Mouse (Mus musculus) MEL (cell line): Measurements from ENCODE around the gene Armc7. TPM values are rescaled to one million over a fixed set of nuclear protein-coding genes. Genes with fewer than 3 reads are reported as not detected.
A peak's percentile ranks its signal among the peaks of the same experiment; 100 is the strongest.

ENCODE experiments used
- DNase-seq: peaks from one replicate; pipeline ENCODE4 v3.0.0; 2011; ENCODE audit warnings: low read depth, low spot score
- H3K27ac ChIP-seq: 2 replicates; pipeline ENCODE4 v1.5.1; 2012; ENCODE audit warnings: low read depth, mild to moderate bottlenecking, control low read depth, low read length, moderate library complexity; ENCODE audit not compliant: control insufficient read depth
- H3K27me3 ChIP-seq, 2 experiments: fragments of 150-350 bp in 1 of 2; sonication (generic) in 1 of 2; 2 replicates each; pipeline ENCODE4 v1.6.1; 2012; ENCODE audit warnings: low read length in 2 of 2, mild to moderate bottlenecking in 2 of 2, improper control_type of control experiment in 1 of 2, moderate library complexity in 1 of 2; ENCODE audit not compliant: insufficient read depth in 2 of 2, control insufficient read depth in 1 of 2
- H3K36me3 ChIP-seq, 2 experiments: 2 replicates each; pipeline ENCODE4 v1.6.1; 2012 to 2014; ENCODE audit warnings: low read length in 2 of 2, improper control_type of control experiment in 1 of 2, inconsistent platforms in 1 of 2, mild to moderate bottlenecking in 1 of 2; ENCODE audit not compliant: insufficient read depth in 2 of 2, control insufficient read depth in 1 of 2
- H3K4me1 ChIP-seq, 2 experiments: fragments of 150-350 bp in 1 of 2; sonication (generic) in 1 of 2; 2 replicates each; pipeline ENCODE4 v1.6.1; 2012; ENCODE audit warnings: low read length in 2 of 2, improper control_type of control experiment in 1 of 2, mild to moderate bottlenecking in 1 of 2; ENCODE audit not compliant: insufficient read depth in 2 of 2, control insufficient read depth in 1 of 2
- H3K4me3 ChIP-seq, 2 experiments: fragments of 150-350 bp in 1 of 2; sonication (generic) in 1 of 2; 2 replicates each; pipeline ENCODE4 v1.5.1; 2012; ENCODE audit warnings: low read depth in 2 of 2, low read length in 2 of 2, mild to moderate bottlenecking in 2 of 2, moderate library complexity in 2 of 2, control low read depth in 1 of 2, improper control_type of control experiment in 1 of 2; ENCODE audit not compliant: control insufficient read depth in 1 of 2, insufficient read depth in 1 of 2
- H3K79me2 ChIP-seq: 2 replicates; pipeline ENCODE4 v1.6.1; 2012; ENCODE audit warnings: mild to moderate bottlenecking, low read length, moderate library complexity; ENCODE audit not compliant: control insufficient read depth, poor library complexity, insufficient read depth
- H3K9ac ChIP-seq: 2 replicates; pipeline ENCODE4 v1.6.1; 2012; ENCODE audit warnings: low read depth, mild to moderate bottlenecking, control low read depth, low read length, moderate library complexity; ENCODE audit not compliant: control insufficient read depth, poor library complexity, severe bottlenecking
- H3K9me3 ChIP-seq: fragments of 150-350 bp; sonication (generic); replicated peaks from 2 replicates; pipeline ENCODE4 v1.6.1; 2012; ENCODE audit warnings: mild to moderate bottlenecking, low read length, improper control_type of control experiment, moderate library complexity; ENCODE audit not compliant: insufficient read depth
- CHD2 ChIP-seq: IDR thresholded peaks from 2 replicates; pipeline ENCODE4 v1.6.1; 2011; ENCODE audit warnings: low read length, improper control_type of control experiment
- CTCF ChIP-seq, 3 experiments: IDR thresholded peaks in 2 of 3; conservative IDR thresholded peaks in 1 of 3; 2 replicates each; pipeline ENCODE4 v1.5.1; 2011 to 2012; ENCODE audit warnings: low read length in 3 of 3, low read depth in 2 of 3, mild to moderate bottlenecking in 2 of 3, improper control_type of control experiment in 1 of 3, inconsistent platforms in 1 of 3, mixed read lengths in 1 of 3, moderate library complexity in 1 of 3; ENCODE audit not compliant: control insufficient read depth in 1 of 3, insufficient read depth in 1 of 3, poor library complexity in 1 of 3, severe bottlenecking in 1 of 3
- ELF1 ChIP-seq: IDR thresholded peaks from 2 replicates; pipeline ENCODE4 v1.6.1; 2014; ENCODE audit warnings: low read depth, mild to moderate bottlenecking, inconsistent platforms, low read length, improper control_type of control experiment, moderate library complexity
- GABPA ChIP-seq: IDR thresholded peaks from 2 replicates; pipeline ENCODE4 v1.6.1; 2012; ENCODE audit warnings: low read depth, mild to moderate bottlenecking, inconsistent platforms, low read length, improper control_type of control experiment, moderate library complexity
- GATA1 ChIP-seq: IDR thresholded peaks from 2 replicates; pipeline ENCODE4 v1.6.1; 2011; ENCODE audit warnings: low read depth, low read length, improper control_type of control experiment
- MAFK ChIP-seq: IDR thresholded peaks from 2 replicates; pipeline ENCODE4 v1.6.1; 2011; ENCODE audit warnings: low read depth, mild to moderate bottlenecking, low read length, improper control_type of control experiment, borderline replicate concordance
- MEF2A ChIP-seq: IDR thresholded peaks from 2 replicates; pipeline ENCODE4 v1.6.1; 2014; ENCODE audit warnings: low read depth, mild to moderate bottlenecking, inconsistent platforms, low read length, improper control_type of control experiment; ENCODE audit not compliant: poor library complexity, insufficient replicate concordance, severe bottlenecking; ENCODE audit errors: extremely low read depth
- MXI1 ChIP-seq: IDR thresholded peaks from 2 replicates; pipeline ENCODE4 v1.6.1; 2011; ENCODE audit warnings: mild to moderate bottlenecking, low read depth, low read length, improper control_type of control experiment
- MYB ChIP-seq: IDR thresholded peaks from 2 replicates; pipeline ENCODE4 v1.6.1; 2011; ENCODE audit warnings: mild to moderate bottlenecking, low read depth, low read length, improper control_type of control experiment
- NRF1 ChIP-seq: IDR thresholded peaks from 2 replicates; pipeline ENCODE4 v1.6.1; 2014; ENCODE audit warnings: low read depth, mild to moderate bottlenecking, inconsistent platforms, low read length, improper control_type of control experiment, moderate library complexity; ENCODE audit not compliant: poor library complexity, insufficient read depth, severe bottlenecking
- POLR2AphosphoS5 ChIP-seq: IDR thresholded peaks from 2 replicates; pipeline ENCODE4 v1.6.1; 2012; ENCODE audit warnings: low read depth, borderline replicate concordance, mild to moderate bottlenecking, inconsistent platforms, low read length, moderate library complexity, mixed read lengths
- RAD21 ChIP-seq: IDR thresholded peaks from 2 replicates; pipeline ENCODE4 v1.6.1; 2011; ENCODE audit warnings: mild to moderate bottlenecking, low read depth, low read length, improper control_type of control experiment
- SIN3A ChIP-seq: IDR thresholded peaks from 2 replicates; pipeline ENCODE4 v1.6.1; 2012; ENCODE audit warnings: low read length, improper control_type of control experiment, inconsistent platforms
- SMC3 ChIP-seq: IDR thresholded peaks from 2 replicates; pipeline ENCODE4 v1.6.1; 2011; ENCODE audit warnings: low read depth, low read length, improper control_type of control experiment
- USF2 ChIP-seq, 2 experiments: IDR thresholded peaks; 2 replicates each; pipeline ENCODE4 v1.6.1; 2011 to 2012; ENCODE audit warnings: improper control_type of control experiment in 2 of 2, low read length in 2 of 2, borderline replicate concordance in 1 of 2, inconsistent platforms in 1 of 2, low read depth in 1 of 2, mild to moderate bottlenecking in 1 of 2; ENCODE audit not compliant: insufficient read depth in 1 of 2
- ZC3H11A ChIP-seq: IDR thresholded peaks from 2 replicates; pipeline ENCODE4 v1.6.1; 2012; ENCODE audit warnings: low read depth, mild to moderate bottlenecking, inconsistent platforms, low read length, improper control_type of control experiment
- ZKSCAN1 ChIP-seq: IDR thresholded peaks from 2 replicates; pipeline ENCODE4 v1.6.1; 2012; ENCODE audit warnings: low read depth, mild to moderate bottlenecking, inconsistent platforms, low read length, improper control_type of control experiment, moderate library complexity
- polyA plus RNA-seq, 2 experiments: library from polyadenylated mRNA; stranded (reverse) in 1 of 2; unstranded in 1 of 2; fragments of >175 nt in 1 of 2; fragments of >200 nt in 1 of 2; gene quantifications; 2 replicates each; pipeline versions ENCODE4 v1.2.1 to v1.2.4; 2012; ENCODE audit warnings: low replicate concordance in 2 of 2, low read depth in 1 of 2; ENCODE audit not compliant: insufficient read length in 2 of 2, insufficient read depth in 1 of 2, missing spikeins in 1 of 2
- total RNA-seq: library from RNA; depleted of rRNA; stranded (reverse); fragments of 300-350 nt; gene quantifications from 2 replicates; pipeline ENCODE4 v1.2.3, GENCODE M21; 2012

The Armc7 gene
- total and polyA plus RNA-seq, 3 experiments: 9.1 to 13.1 TPM; not detected in 1

DNA sequence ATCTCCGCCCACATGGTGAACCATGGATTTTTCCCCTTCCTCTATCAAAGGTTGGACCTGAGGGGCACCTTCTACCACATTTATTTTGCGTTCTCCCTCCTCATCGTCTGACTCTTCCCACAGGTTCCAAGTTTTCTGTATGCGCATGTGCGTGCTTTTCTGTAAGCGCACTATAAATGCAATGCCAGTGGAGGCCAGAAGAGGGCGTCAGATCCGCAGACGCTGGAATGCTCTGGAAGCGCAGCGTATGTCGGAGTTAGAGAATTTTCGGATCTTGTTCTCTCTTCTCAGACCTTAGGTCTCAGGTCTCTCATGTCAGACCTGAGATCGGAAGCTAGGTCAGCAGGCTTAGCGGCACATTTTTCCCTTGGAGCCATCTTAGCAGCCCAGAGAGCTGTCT is 19.8 kb upstream of the Armc7 start:
- H3K36me3 ChIP-seq: peaks cover 0 to 3% of the 10 kb centered on the region in 2 experiments; a peak in 1 of 4 replicates
- TF ChIP-seq NRF1 (no peak), SIN3A (no peak), SMC3 (peak; percentile 15; the same call in 1 of the 2 replicates), CTCF (IDR thresholded peaks at IDR 0.05 in 2 of 3, conservative IDR thresholded peaks at IDR 0.05 in 1 of 3; ENCODE audit: control insufficient read depth in 1 of 3, insufficient read depth in 1 of 3, low read depth in 2 of 3, low read length in 3 of 3, poor library complexity in 1 of 3, severe bottlenecking in 1 of 3) (peak; percentile 27 to 32 (median 31); a peak in 4 of 6 replicates), POLR2AphosphoS5 (no peak), GABPA (no peak), MEF2A (no peak), GATA1 (no peak), CHD2 (no peak), MYB (no peak), MXI1 (no peak), ELF1 (no peak), ZC3H11A (no peak), RAD21 (no peak)

DNA sequence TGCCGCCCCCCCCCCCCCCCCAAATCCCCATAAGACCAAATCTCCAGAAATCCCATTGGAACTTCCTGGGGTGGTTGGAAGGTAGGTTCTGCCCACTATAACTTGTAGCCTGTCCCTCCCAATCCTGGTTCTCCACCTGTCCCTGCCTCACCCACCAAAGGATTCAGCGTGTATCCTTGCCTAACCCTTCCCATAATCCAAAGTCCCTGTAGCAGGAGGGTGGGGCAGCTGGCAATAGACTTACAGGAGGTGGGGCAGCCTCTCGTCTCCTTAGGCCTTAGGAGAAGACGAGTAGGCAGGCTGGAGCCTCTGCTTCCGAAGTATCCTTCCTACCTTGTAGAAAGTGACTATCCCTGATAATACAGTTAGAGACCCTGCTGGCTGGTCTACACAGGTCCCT is 19.3 kb upstream of the Armc7 start:
- Histone ChIP-seq H3K79me2 (no peaks in the 10 kb centered on the region), H3K36me3 (peaks cover 0 to 3% of the 10 kb centered on the region in 2 experiments; a peak in 1 of 4 replicates), H3K4me3 (no peak overlapping the region), H3K27ac (no peak overlapping the region), H3K9me3 (no peaks in the 10 kb centered on the region), H3K9ac (no peak overlapping the region), H3K27me3 (no peaks in the 10 kb centered on the region), H3K4me1 (peaks cover 3 to 20% of the 10 kb centered on the region in 2 experiments)
- TF ChIP-seq MAFK (no peak), MYB (no peak), USF2 (IDR thresholded peaks at IDR 0.05; ENCODE audit: borderline replicate concordance in 1 of 2, insufficient read depth in 1 of 2, low read depth in 1 of 2, low read length in 2 of 2) (no peak), ZKSCAN1 (no peak)
- DNase-seq: no peak

More for the DNA sequence above, 19.8 kb upstream of the Armc7 start:
- H3K9ac ChIP-seq: no peak overlapping the region
- H3K9me3 ChIP-seq: no peaks in the 10 kb centered on the region
- no peak for DNase-seq
- H3K27me3 ChIP-seq: no peaks in the 10 kb centered on the region
- H3K4me3 ChIP-seq: no peak overlapping the region
- H3K27ac ChIP-seq: no peak overlapping the region
- no peaks in the 10 kb centered on the region for H3K79me2 ChIP-seq
- H3K4me1 ChIP-seq: peaks cover 3 to 20% of the 10 kb centered on the region in 2 experiments
